Mouse (Mus musculus) thymus, postnatal 36 days (tissue): Measurements from ENCODE around the gene Atic.

Experiments used
- DNase-seq, 2 experiments: peaks; one replicate each; pipeline ENCODE4 v3.0.0; 2022; ENCODE audit warnings: mixed read lengths in 2 of 2

Gene Atic

DNA sequence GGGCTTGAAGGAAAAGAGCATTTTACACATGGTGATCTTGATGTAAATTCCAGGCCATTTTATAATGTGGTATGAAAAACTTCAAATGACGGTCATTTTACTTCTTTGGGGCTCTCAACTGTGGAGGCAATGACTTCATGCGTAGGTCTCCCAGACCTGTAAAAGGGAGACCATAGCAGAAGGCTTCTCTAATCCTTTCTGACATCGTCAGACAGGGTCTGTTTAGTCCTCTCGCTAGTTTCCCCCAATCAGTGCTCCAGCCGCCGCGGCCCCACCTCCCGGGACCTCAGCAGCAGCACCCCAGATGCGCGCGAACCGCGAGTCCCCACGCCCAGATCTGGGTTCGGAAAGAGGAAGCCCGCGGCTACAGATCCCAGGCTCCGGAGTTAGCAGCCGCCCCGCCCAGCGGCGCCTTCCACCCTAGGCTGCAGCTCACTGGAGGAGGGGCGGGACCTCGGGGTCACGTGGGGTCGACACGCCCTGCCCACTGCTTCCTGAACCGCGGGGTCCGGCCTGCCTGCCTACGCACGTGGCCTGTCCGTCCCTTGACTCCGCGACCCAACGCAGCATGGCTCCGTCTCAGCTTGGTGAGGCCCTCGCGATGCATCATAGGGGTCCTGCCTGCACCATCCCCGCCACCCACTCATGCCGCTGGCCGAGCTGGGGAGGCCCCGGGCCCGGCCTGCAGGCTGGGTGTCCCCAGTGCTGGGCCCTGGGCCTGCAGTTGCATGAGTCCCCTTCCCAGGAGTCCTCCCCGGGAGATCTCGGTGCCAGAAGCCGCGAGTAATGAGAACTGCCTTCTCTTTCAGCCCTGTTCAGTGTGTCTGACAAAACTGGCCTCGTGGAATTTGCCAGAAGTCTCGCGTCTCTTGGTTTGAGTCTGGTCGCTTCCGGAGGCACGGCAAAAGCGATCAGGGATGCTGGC is at the start of gene Atic:
TSS of gene Atic (plus strand) at position 463 of the 925 bp plus-strand sequence.
- peak; percentile 87 to 92 for DNase-seq

DNA sequence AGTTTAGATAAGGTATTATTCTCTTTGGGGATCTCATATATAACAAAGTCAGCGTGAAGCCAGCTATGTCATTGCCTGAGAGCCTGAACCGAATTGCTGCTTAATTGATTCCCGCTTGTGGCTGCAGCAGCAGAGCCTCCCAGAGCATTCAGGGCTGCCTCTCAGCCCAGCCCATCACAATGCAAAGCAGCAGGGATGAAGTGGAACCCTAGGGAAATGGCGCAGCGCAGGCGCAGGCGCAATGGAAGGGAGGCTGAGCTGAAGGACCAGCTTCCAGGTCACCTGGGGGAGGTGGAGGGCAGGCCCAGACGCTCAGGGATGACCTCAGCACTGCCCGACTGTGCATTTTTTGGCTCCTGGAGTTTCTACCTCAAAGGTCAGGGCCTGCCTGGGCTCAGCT is 49.7 kb upstream of the Atic start:
- DNase-seq = no peak

DNA sequence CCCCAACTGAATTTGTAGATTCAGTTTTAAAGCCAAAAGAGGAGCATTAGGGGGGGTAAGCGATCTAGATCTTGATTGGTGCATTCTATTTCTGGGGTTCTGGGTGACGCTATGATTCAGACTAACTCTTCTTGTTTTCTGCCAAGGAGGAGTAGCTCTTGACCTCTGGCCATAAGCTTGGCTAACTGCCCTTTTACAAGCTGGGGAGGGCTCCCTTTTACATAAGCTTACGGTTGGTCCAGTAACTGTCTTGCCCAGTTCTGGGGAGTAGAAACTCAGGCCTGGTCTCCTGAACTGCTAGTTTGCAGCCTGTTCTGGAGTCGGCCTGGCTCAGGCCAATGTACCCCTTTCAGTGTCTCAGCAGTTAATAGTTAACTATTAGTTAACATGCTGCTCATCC is 41.9 kb upstream of the Atic start:
- DNase-seq = no peak

- DNase-seq = no peak
Measured at GRCm38 (mm10) chr1:71528808-71529648, 27.9 kb upstream of the Atic start.

- no peak for DNase-seq
Measured at GRCm38 (mm10) chr1:71530779-71531178, 26.2 kb upstream of the Atic start.

DNA sequence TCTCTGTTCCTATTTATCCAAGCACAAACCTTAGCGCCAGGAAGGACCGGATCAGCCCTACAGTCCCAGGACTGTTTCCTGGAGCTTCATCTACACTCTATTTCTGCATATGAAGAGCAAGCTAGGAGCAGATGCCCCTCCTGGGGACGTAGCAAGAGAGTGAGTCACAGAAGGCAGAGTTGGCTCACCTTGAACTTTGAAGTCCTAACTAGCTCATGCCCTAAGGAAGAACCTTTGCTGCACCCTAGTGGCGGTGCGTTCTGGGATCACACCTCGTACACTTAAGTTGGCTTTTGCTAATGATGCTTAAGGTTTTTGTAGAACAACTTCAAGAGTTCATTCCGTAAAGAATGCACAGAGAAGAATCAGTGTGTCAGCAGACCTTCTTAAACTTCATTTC is 25.3 kb upstream of the Atic start:
- peak; percentile 15 to 25 for DNase-seq

- DNase-seq = no peak
Measured at GRCm38 (mm10) chr1:71539641-71540040, 17.3 kb upstream of the Atic start.

GRCm38 (mm10) chr1:71540437-71540836 is 16.5 kb upstream of the Atic start:
- DNase-seq = no peak

DNA sequence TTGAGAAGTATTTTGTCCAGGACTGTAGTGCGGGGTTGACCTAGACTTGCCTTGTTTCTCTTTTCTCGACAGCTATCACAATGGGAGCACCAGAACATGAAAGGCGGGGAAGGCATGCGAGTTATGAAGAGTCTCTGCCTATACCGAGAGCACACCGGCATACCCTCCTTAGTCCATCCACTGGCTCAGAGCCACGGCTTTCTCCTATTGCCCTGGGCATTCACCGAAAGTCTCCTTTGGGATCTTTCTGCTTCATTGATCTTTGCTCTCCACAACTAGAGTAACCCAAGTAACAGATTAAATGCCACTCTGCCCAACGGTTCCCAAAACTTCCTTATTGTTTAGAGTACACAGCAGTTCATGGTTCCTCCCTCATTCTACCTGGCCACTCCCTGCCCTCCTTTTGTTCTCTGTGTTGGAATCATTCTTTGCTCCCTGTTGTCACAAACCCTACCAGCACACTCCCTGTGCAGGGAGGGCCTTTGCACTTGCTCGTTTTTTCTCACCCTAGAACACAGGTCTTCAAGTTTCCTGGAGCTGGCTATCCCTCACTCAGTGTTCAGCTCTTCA is 6.2 kb upstream of the Atic start:
- no peak for DNase-seq

GRCm38 (mm10) chr1:71560626-71561025 is 3.7 kb downstream of the Atic start:
- no peak for DNase-seq

GRCm38 (mm10) chr1:71564291-71564690 is 7.3 kb downstream of the Atic start:
- DNase-seq = no peak

DNA sequence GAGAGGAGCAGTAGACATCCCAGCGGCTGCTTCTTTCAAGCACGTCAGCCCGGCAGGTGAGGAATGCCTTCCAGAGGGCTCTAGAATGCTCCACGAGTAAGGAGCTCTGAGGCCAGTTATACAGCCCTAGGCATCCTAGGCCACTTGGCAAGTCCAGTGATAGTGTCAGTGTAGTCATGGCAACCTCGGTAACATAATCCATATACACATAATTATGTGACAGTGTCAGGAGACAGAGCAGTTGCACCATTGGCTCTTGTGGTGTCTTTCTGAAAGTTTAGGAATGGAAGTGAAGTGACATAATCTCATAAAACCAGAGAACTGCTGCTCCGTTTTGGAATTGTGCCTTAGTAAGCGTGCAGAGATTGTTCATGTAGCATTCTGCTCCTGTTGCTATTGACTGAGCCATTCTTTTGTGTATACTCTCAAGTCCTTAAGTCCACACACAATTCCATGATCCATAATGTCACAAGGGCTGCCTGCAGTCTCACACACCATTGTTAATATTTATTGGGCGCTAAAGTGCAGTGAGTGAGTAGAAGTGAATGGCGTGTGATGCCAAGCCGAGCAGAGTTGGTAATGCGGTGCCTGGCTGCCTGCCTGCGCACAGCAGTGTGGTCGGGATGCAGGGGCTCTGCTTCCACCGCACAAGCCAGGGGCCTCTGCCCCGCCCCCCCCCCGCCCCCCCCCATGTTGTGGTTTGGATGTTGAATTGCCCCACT is 11.1 kb downstream of the Atic start:
- no peak for DNase-seq

DNA sequence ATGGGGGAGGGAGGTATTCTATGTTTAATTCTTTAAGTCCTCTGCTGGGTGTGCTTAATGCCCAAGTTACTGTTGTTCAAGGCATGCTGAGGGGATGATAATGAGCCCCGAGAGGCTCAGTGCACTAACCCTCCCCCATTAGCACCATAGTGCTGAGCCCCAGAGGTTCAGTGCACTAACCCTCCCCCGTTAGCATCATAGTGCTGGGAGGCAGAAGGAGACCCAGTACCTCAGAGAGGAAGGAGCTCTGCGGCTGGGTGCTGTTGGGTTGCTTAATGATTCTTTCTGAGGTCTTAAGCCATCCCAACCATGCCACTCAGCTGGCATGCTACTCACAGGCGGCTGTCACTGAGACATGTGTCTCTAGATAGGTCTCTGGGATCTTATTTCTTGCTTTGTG is 13.2 kb downstream of the Atic start:
- DNase-seq = no peak

DNA sequence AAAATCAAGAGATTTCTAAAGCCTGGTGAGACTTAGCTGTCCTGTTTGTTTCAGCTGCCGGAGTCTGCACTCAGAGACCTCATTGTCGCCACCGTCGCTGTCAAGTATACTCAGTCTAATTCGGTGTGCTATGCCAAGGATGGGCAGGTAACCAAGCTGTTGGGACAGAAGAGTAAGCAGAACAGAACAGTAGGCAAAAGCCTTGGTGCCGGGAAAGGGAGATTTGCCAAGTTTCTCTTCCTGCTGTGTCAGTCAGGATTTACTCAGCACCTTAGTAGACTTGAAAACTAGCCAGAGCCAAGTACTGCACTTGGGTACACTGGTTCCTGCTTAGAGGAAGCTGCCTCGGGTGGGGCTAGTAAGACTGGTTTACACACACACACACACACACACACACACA is 19.0 kb downstream of the Atic start:
- DNase-seq = no peak

- DNase-seq = no peak
Measured at GRCm38 (mm10) chr1:71576837-71577236, 19.9 kb downstream of the Atic start.

DNA sequence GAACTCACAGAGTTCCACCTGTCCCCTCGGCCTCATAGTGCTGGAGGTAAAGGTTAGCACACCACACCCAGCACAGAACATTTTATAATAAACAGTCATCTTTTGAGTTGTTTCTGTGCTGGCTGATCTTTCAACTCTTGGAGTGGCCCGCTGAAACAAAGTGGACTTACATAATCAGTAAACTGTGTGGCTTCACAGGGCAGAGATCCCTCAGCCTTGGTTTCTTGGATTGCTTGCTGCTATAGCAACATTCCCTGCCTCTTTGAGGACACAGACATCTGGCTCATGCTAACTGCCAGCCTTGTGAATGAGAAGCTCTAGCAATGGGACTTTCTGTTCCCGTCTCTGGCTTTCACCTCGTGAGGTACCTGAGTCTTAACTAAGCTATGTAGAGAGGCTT is 22.6 kb downstream of the Atic start:
- no peak for DNase-seq

GRCm38 (mm10) chr1:71580408-71580807 is 23.5 kb downstream of the Atic start:
- DNase-seq = no peak

DNA sequence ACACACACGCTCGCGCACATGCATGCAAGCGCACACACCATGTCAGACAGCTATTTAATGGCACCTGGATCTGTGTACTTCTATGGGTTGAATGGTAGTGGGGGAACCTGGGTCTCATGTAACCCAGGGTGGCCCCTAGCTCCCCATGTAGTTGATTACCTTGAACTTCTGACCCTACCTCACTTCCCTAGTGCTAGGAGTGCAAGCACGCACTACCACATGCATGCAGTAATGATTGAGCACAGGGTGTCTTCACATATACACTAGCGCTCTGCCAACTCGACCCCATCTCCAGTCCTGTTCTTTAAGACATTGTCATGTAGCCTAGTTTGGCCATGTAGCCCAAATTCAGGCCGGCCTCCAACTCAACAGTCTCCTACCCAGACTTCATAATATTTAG is 26.4 kb downstream of the Atic start:
- no peak for DNase-seq

DNA sequence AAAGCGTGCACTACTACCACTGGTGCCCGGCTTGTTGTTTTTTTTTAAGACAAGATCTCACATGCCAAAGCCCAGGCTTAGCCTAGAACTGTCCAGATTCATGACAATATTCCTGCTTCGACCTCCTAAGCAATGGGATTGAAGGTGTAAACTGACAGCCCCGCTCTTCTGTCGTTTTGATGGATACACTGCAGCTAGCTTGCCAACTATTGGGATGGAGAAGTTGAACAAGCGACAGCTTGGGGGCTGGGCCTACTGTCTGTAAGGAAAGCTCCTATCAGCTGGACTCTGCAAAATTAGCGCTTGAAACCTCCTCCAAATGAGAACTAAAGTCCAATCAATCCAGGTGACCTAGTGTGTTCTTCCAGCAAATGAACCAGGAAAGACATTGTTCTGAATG is 26.9 kb downstream of the Atic start:
- DNase-seq = no peak

DNA sequence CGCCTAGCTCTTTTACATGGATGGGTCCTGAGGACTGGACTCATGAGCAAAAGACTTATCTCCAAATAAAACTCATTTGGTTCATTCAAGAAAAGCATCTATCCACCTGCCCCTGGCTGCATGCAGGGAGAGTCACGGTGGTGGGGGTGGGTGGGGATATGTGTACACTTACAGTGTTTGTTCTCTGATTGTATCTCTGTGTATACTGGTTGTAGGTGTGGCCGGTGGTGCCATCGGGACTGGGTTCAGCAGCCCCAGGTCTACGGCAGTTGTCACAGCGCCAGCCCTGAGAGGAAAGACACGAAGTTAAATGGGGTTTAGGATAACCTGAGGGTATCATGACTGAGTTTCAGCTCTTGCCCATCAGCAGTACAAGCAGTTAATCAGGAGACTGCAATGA is 29.7 kb downstream of the Atic start:
- DNase-seq = no peak

GRCm38 (mm10) chr1:71590038-71590437 is 33.1 kb downstream of the Atic start:
- DNase-seq = no peak

DNA sequence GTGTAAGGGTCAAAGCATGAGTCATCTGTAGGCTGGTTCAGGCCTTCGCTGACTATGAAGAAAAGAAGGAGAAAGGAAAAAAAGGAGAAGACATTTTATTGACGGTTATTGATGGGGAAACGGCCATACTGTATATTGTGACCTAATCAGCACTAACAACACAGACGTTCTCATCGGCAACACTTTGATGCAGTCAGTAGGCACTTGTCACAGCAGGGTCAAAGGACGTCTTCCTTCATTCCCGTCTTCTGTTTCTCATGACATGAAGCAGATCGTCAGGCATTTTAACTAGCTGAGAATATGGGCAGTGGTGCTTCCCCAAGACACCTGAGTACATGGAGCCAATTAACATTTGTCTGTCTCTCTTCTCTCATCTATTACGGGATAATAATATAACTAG is 36.2 kb downstream of the Atic start:
- no peak for DNase-seq

- DNase-seq = no peak
Measured at GRCm38 (mm10) chr1:71594268-71594667, 37.3 kb downstream of the Atic start.
